Mouse (Mus musculus): ENCODE results near the gene Dguok.

GRCm38 (mm10) chr6:83523194-83523593 lies 16.4 kb upstream of the Dguok start:
- TF ChIP-seq POLR2A (IDR thresholded peaks at IDR 0.05; ENCODE audit: control insufficient read depth, low read depth, low read length) = no peak
- no peak for TF ChIP-seq CTCF (IDR thresholded peaks at IDR 0.05; ENCODE audit: control insufficient read depth, insufficient read depth, insufficient replicate concordance, low read depth, low read length)
